Mouse (Mus musculus) megakaryocyte-erythroid progenitor cell, adult 5-6 weeks (primary cell): ENCODE data around the gene Ankrd42. TPM values are rescaled to one million over a fixed set of nuclear protein-coding genes. Genes with fewer than 3 reads are reported as not detected.

Experiments
- ATAC-seq: replicated peaks from 2 replicates; pipeline ENCODE4 v1.8.0; 2016; ENCODE audit warnings: mild to moderate bottlenecking, inconsistent platforms; ENCODE audit not compliant: severe bottlenecking, poor library complexity, low FRiP score, low TSS enrichment
- total RNA-seq, 2 experiments: library from RNA; stranded (forward) in 1 of 2; stranded (reverse) in 1 of 2; fragments of 200-1000, 215-1000 nt in 1 of 2; fragments of >200 nt in 1 of 2; fragmentation: Nextera tagmentation in 1 of 2; gene quantifications; 2 replicates each; pipeline ENCODE4 v1.2.3; 2014 to 2017

Gene Ankrd42
- 1.9 and 3.6 TPM in 2 replicates for total RNA-seq (2014; fragmentation: Nextera tagmentation)
- total RNA-seq (2017): 0.85 and 1.9 TPM in 2 replicates

DNA sequence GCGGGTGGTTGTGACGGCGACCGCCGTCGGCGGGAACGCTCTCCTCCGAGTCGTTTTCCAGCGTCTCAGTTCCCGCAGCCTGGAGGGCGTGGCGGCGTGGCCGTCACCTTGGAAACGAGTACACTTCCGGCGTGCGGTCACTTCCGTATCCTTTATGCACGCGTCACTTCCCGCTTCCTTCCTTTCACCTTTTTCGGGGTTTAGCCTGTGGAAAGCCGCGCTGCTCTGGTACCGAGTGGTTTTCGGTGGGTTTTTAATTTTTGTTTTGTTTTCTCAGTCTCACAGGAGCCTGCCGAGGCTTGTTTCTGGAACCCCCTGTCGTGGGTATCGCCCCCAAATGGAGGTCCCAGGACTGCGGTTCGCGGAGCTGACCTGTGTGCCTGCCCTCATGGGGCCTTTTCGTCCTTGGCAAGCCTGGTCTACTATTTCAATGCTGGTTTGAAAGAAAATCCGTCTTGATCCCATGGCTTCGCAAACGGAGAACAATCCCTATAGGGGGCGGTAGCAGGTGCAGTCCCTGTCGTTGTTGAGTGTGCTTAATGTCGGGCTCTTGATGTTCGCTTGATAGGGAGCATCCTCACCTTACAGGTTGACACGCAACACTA lies at the start of gene Ankrd42:
Gene Ankrd42 (minus strand): TSS at position 122 of the 605 bp plus-strand sequence.
- ATAC-seq: peak; percentile 96

GRCm38 (mm10) chr7:92677346-92677745 lies 40.4 kb upstream of the Ankrd42 start:
- peak; percentile 91 for ATAC-seq

DNA sequence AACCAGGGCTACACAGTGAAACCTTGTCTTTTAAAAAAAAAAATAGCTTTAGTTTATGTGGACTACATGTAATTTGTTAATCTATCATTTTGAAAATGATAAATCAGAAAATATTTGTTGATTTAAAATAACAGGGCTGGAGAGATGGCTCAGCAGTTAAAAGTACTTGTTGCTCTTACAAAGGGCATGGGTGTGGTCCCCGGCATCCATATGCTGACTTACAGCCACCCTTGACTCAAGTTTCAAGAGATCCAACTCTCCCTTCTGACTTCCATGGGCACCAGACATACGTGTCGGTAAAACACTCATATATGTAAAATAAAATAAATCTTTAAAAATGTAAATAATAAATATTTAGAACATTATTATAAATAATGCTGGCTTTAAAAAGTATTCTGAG lies 38.2 kb upstream of the Ankrd42 start:
- ATAC-seq: no peak

DNA sequence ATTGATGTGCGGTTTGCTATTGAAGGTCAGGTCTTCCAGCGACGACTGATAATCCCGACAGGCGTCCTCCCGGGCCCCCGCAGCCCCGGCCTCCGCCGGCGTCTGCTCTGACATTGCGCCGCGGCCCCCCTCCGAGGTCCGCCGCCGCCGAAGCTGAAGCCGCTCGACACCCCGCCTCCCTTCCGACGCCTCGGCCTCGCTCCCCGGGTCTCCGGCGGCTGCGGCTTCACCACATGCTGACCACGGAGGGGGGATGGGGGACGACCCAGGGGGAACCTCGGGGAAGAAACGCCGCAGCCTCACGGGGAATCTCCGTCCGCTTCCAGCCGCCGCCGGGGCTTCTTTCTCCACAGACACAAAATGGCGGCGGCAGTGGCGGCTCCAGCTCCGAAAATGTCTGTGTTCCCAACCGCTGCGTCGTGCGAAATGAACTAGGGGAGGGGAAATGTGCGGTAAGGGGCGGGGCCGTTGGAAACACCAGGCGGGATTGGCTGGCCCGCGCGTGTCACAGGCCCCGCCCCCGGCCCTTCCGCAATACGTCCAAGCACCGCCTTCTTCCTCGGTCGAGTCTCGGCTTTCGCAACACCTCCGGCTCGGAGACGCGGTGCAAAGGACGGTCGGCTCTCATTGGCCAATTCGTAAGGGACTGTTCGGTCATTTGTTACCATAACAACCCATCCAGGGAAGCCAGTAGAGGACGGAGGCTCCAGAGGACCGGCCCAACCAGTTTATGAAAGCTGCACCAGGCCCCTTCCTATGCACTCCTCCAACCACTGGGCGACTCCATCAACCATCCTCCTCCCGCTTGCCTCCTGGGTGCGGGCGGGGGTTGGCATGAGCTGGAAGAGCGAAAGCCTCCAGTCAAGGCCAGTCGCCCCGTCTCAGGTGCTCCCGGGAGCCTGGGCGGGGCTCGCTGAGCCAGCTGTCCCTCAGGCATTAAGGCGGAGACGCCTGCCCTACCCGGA lies 32.8 kb upstream of the Ankrd42 start, which contains the start of gene Pcf11:
Gene Pcf11 (minus strand): TSS at position 428 of the 965 bp plus-strand sequence.
- peak; percentile 93 for ATAC-seq

DNA sequence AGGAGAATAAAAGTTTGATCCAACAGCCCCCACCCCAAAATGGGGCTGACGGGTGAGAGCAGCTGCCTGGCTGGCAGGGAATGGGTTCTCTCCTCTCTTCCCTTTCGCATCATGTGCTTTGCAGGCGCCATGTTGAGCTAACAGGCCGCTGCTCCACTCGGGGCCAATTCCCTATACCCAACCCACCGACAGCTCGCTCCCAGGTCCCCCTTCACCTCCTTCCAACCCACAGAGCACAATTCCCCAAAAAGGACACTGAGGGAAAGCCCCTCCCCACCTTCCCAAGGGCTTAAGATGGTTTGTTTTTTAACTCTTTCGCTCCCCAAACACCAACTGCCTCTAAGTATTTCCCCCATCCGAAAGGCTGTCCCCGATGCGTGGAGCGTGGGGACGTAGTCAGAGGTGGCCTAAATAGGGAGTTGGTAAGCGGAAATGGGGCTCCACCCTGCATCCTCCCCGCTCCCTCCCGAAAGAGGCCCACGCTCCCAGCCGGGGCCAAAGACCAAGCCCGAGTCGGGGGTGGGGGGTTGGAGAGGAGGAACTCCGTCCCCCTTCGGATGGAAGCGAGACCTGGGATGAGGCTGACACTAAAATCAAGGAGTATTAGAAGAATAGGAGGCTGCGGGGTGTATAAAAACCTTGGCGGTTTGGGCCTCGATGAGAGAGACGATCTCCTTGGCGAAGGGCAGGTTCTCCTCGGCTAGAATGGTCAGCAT lies 32.0 kb upstream of the Ankrd42 start:
- 0 out of 2 replicates have a peak, but pooled peaks have one; percentile 11 for ATAC-seq

GRCm38 (mm10) chr7:92666274-92666820 lies 29.4 kb upstream of the Ankrd42 start:
- peak; percentile 39 for ATAC-seq

DNA sequence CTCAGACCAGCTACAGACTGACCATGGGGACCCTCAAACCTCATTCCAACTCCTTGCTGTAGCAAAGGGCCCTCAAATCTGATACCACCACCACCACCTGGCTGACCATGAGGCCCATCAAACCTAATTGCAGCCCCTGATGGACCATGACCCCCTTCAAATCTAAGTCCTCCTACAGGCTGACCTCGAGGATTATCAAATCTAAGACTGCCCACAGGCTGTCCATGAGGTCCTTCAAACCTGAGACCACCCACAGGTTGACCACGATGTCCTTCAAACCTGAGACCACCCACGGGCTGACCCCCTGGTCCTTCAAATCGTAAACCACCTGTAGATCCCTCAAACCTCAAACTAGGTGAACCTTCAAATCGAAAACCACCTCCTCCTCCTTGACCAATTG lies 21.1 kb upstream of the Ankrd42 start:
- ATAC-seq: no peak

DNA sequence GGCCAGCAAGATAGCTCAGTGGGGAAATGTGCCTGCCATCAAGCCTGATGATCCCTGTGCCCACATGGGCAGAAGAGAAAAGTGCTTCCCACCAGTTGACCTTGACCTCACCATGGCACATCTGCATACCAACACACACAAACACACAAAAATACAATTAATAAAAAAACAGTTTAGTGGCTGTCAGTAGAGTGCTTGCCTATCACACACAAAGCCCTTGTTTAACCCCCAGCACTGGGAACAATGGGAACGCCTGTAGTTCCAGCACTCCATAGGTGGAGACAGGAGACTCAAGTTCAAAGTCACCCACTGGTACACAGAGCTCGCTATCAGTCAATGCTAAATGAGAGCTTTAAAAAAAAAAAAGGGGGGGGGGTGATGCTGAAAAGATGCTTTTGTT lies 19.4 kb upstream of the Ankrd42 start:
- ATAC-seq: no peak

GRCm38 (mm10) chr7:92653329-92653728 lies 16.4 kb upstream of the Ankrd42 start:
- no peak for ATAC-seq

DNA sequence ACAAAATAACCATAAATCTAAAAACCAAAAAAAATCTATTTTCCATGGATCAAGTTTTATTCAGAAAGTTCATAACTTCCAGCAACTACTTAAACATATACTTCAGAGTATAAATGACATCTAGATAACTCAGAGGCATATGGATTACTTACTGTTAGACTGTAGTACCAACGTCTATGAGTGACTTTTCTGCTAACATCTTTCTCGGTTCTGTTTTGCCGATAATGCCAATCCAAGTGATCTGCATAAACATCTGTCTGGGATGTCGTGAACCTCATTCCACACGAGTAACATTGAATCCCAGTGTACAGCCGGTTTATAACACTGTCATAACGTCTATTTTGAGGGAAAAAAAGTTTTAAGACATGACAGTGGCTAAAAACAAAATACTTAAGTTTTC lies 10.8 kb upstream of the Ankrd42 start:
- ATAC-seq: no peak

- no peak for ATAC-seq
Observed at GRCm38 (mm10) chr7:92642358-92642757, 5.4 kb upstream of the Ankrd42 start.

DNA sequence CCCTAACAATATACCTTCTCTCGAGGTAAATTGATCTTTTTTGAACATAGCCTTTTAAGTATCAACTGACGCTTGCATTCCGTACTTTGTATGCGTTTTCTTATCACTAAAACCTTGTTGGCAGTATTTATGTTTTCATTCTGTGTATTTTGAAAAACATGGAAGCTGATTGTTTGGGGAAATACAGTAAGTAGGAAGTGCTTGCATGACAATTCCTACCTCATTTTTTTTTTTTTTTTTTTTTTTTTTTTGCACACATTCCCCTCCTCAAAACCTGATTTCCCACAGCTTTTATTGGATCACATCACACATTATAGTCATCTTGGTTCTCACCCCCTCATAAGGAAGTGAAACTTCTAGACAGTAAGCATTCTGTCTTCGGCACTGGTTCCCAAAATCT lies 1.1 kb upstream of the Ankrd42 start:
- ATAC-seq: no peak

DNA sequence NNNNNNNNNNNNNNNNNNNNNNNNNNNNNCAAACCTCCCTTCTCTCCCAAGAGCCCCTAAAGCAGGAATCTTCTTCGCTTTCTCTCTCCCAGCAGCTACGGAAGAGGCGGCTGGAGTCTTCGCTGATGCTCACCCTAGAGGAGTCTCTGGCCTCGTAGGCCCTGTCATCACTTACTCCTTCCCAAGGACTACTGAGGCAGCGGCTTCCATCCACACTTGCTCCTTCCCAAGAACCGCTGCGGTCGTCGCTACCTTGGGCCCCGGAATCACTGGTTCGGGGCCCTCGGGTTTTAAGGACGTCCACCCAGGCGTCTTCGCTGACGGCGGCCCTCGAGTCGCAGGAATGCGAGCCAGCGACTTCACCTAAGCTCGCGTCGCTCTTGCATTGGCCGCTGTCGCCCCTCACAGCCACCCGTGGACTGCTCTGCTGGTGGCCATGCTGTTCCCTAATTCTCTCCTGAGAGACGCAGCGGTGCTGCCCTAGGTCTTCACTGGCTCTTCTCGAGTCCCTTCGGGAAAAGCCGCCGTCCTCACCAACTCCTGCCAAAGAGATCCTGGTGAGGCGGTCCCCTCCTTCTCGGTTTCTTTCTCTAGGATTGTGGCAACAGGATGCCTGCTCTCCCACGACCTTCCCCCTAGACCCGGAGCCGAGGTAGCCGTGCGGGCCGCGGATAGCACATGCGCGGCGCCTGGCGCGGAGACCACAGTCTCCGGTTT lies 489 bp downstream of the Ankrd42 start:
- peak; percentile 35 for ATAC-seq

GRCm38 (mm10) chr7:92630167-92630566 lies 6.8 kb downstream of the Ankrd42 start:
- peak; percentile 63; the same call in 1 of the 2 replicates for ATAC-seq

GRCm38 (mm10) chr7:92624488-92624887 lies 12.5 kb downstream of the Ankrd42 start:
- peak; percentile 77 for ATAC-seq

DNA sequence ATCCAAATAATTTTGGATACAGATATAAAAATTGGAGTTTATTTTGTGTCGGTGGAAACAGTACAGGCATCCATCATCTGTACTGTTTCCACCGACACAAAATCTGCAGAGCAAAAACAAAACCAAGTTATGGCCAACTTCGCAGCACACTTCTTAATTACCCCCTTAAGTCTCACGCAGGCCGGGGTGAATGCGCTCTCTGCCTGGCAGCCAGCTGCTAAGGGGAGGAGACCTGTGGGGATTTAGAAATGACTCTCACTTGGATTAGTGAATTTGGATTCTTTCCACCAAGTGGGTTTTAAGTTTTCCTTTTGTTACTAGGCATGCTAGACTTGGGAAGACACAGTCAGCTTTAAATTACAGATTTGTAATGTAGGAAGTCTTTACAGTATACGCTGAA lies 26.1 kb downstream of the Ankrd42 start:
- ATAC-seq: no peak

- ATAC-seq: no peak
Observed at GRCm38 (mm10) chr7:92604961-92605360, 32.0 kb downstream of the Ankrd42 start.

- ATAC-seq: no peak
Observed at GRCm38 (mm10) chr7:92590842-92591241, 46.1 kb downstream of the Ankrd42 start.

DNA sequence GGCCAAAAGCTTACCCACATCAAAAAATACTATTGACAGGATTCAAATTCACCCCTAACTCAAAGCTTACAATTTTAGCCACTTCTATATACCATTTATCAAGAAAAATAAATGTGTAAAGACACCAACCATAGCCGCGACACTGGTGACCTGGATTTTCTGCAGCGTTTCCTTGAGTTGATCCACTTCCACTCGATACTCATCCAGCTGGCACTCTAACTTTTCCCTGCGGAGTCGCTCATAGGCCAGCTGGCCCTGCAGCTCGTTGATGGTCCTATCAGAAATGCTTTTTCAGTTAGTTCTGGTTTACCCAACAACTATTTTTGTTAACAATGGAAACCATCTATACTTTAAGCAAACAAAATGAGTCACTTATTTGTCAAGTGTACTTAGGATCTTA lies 47.0 kb downstream of the Ankrd42 start:
- ATAC-seq: no peak
